Mouse (Mus musculus) monocyte, adult 2 months (primary cell): ENCODE results near the gene Lsmem1.
"Not testable (repeated sequence)": the region's sequence is repeated elsewhere in the genome, so short reads cannot be mapped to it uniquely, and the experiment has no call there.

Experiments
- DNase-seq, 2 experiments: peaks; one replicate each; pipeline ENCODE4 v3.0.0; 2022; ENCODE audit warnings: low spot score in 2 of 2, low read depth in 1 of 2

The Lsmem1 gene

DNA sequence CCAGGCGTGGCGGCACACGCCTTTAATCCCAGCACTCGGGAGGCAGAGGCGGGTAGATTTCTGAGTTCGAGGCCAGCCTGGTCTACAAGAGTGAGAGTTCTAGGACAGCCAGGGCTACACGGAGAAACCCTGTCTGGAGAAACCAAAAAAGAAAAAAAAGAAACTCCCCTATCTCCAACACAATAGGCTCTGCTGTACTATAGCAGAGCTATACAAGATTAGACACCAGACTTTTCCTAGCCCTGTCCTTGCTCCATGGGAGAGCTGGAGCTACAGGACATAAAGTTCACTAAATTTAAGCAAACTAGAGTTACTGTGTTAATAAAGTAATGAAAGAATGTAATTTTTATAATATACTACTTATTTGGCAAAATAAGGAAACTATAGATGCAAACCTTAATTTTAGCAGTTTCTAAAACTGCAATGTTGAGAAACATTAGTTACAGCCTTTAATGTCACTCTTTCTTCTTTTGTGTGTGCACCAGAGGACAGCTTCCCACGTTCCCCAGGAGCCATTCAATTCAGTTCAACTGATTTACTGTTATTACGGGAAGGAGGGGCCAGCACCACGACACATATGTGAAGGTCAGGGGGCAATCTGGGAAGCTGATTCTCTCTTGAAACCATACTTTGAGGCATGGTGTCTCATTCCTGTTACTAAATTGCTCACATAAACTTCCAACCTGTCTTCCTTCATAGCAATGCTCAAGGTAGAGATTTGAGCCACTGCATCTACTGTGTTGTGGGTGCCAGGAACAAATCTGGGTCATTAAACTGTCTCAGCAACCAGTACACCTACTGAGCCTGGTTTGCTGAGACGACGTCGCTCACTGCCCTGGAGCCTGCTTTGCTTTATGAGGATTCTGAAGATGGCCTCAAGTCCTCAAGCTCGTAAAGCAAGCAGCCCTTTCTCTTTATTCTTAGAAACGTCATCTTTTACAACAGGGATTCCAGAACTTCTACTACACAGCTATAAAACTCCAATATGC is 15.9 kb upstream of the Lsmem1 start:
- no peak for DNase-seq

DNA sequence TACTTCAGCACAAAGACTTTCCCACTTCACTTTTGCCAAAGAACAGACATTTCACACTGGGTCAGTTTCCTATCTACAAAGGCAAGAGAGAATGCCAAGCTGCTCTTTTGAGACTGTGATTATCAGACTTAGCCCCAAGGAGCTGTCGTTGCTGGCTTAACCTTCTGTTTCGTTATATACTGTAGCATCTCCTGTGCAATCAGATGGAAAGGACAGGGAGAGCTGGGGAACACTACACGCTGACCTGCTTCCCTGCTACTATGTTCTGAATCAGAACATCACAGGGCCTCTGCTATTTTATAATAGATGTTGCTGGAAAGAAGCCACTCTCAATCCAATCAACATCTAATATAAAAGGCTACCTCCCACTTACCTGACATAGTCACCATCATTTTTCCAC is 9.8 kb upstream of the Lsmem1 start:
- DNase-seq, result no peak

DNA sequence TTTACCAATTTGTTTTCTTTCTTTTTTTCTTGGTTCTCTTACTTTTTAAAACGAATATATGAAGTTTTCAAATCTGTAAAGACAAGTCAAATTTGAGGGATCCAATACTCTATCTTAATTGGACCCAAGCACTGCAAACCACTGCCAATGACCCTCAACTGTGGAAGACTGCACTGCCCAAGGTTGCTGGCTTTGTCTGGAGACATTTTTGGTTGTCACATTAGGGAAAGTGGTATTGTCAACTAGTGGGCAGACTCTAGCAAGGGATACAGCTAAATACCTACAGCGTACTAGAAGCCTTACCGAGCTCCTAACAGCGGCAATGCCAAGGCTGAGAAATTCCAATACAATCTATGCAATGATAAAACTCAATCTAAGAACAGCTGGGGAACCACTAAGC is 8.6 kb upstream of the Lsmem1 start:
- DNase-seq, result no peak

DNA sequence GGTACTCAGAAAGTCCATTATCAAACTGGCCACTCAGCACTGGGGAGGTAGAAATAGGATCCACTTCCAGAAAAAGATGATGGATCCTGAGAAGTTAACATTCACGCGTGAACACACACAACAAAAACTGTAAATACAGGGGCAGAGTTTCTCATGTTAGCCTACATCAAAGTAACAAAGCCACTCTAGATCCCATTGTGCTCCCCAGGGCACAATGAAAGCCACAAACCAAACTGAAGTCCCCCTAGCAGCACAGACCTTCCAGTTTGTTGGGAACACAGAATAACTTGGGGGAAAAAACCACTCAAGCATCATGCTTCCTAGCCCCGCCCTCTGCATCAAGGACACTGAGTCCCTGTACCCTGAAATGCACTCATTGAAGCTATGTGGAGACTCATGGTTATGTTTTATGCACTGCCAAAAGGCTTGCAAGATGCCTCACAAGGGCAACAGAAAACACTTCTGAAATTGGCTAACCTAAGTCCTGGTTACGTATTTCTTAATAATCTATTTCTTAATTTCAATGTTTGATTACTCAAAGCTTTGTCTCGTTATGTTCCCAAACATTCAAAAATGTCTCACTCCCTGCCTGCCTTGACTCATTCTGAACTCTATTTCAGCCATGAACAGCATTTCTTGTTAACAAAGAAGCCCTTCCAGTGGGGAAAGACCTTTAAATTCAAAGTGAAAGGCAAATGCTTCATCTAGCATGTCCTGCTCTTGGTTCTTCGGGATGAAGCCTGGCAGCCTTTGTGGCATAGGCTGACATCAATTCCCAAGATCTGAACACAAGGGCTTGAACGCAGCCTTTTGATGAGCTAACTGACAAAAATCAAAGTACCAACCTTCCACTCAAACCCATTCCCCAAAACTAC is 3.1 kb upstream of the Lsmem1 start:
- DNase-seq, result no peak

DNA sequence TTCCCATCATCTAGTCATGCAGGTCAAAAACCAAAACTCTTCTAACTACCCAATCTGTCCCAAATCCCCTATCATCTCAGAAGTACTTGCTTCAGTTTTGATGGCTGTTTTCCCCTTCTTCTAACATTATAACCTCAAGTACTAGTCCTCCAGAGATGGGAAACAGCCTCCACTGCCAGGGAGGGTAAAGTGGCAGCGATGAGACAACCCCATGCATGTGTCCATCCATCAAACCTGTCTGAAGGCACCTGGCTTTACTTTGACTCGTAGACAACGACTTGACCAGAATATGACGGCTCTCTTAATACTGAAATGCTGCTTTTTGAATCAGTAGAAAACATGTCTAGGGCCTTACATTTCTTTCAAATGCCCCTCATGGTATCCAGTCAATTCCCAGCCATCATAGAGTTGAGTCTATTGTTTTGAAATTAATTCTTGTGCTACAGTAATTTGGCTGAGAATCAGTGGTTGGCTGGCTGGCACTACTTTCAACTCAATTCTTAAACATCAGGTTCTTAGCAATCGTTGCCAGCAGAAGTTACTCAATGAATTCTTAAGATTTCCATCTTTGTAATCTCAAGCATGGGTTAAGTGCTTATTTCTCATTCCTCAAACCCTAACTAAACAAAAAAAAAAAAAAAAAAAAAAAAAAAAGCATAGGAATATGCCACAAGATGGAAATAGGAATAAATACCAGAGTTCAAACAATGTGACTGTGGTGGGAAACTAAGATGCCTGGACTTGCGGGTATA is 1.4 kb upstream of the Lsmem1 start:
- no peak for DNase-seq

DNA sequence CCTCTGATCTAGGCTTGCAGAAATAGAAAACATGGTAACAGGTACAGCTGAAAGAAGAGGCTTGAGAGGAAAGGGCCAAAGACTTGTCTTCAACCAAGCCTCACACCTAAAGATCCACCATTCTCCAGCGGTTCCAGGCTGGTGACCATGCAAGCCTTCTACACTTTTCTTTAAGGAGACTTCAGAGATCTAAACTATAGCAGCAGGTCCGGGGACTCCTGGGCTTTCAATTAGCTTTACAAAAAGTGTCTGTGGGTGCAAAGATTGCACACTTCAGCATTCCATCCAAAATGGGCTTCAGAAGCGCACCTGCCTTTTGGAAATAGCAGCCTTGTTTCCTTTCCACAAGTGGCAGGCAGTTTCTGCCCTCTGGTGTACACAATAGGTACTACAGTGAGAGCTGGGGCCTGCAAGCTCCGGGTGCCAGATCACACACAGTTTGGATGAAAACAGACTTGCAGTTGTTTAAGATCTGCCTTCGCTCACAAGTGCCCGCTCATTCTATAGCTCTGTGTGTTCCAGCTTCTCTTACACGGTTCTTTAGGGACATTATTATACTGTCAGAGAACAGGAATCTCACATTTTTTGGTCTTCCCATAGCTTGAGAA is 609 bp upstream of the Lsmem1 start:
- peak in 1 of 2 experiments; percentile 33 for DNase-seq

DNA sequence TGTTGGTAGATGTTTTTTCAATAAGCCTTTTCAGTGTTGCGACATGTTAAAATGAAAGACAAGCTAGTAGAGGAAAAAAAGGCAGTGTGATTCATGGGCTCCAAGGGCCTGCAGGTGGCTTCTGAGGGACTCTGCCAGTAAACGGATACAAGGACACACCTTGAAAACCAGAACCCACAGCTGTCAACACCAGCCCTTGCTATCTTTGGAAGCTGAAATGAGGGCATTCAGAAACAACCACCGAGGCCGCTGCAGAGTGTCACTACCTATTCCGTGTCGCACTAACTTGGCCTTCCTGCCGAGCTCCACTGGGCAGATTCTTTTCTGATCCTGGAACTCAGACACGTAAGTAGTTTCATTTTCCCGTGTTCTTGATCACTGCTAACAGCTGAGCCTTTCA is 863 bp downstream of the Lsmem1 start:
- no peak for DNase-seq

DNA sequence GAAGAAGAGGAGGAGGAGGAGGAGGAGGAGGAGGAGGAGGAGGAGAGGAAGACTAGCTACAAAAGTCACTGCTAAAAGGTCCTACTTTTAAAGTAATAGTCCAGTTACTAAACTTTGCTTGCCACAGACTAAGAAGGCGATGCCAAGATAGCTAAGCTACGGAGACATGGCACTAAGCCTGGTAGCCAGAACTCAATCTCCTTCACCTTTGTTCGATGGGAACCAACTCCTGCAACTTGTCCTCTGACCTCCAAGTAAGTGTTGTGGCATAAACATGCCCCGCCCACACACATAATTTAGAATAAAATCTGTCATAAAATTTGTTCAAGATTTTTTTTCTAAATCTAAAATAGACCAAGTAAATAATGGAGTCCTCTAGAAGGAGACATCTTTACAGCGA is 1.3 kb downstream of the Lsmem1 start:
- DNase-seq, result no peak

DNA sequence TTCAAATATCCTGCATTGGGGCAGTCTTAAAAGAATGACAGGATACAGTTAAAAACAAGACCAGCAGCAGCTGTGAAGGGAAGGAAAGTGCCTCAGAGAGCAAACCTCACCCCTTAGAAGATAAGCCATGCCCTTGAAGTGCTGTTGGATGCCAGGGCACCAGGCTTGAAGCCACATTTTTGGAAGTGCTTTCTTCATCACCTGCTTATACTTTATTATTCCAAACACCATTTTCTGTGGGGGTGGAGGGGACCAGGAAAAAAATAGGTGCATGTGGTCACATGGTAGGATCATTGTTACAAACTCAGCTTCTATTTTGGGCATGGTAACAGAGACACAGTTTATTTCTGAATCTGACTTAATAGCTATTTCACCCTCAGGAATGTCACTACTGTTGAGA is 1.8 kb downstream of the Lsmem1 start:
- DNase-seq, result no peak

DNA sequence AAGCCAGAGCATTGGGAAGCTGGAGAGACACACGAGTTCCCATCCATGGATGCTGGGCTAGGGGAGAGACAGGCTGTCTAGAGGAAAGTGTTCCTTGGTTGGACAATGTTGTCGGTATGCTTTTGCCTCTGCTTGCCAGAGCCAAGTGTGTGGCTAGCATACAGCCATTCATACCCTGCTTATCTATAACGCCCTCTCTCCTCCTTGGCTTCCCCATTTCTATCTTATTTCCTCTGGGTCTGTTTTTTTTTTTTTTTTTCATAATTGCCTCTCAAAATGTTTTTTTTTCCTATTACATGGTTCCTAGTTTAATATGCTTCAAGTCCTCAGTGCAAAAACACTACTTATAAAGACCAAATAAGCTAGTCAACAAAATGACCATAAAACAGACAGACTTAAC is 13.8 kb downstream of the Lsmem1 start:
- no peak for DNase-seq

DNA sequence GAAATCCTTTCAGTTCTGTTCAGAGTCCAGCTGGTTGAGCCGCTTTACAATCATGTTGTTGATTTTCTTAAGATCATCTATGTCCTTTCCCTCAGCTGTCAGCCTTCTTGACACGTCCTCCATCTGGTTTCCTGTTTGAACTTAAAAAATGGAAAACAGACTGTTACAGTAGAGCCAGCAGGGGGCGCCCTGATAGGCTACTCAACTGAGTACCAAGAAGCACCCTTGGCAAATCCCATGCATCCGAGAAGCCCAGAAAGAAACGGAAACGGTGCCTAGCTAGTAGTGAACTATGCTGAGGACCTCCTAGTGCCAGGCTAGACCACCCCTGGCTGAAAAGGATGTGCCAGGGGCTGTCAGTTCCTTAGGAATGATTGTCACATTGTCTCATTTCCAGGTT is 22.2 kb downstream of the Lsmem1 start:
- DNase-seq, result no peak

DNA sequence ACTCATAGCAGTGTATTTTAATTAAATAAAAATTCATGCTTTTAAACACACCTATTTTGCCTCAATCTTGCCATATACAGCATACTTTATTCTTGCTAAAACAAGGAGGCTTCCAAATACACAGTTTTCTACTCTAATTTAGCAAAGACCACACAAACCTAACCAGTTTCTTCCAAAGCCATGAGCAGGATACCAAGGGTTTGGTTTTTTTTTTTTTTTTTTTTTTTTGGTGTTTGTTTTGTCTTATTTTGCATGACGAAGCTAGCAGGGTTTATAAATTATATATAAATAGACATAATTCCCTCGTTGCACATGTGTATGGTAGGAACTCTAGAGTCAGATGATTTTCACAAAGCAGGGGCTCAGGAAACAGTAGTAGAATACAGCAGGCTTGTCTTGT is 23.1 kb downstream of the Lsmem1 start:
- no peak for DNase-seq

DNA sequence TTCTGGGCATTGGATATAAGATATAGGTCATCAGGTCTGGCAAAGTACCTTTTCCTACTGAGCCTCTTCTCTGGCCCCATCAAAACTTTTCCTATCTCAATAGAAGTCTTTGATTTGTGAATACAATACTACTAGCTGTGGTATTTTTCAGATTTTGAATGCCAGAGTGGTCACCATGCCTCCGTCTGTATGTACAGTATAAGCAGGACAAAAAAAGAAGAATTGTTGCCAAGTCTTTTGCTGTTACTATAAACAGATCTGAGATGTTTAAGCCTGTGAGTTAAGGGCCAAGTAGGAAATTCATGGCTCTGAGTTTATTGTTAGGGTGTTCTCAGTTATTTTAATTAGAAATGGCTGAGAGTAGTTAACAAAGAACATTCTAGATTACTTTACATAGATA is 24.1 kb downstream of the Lsmem1 start:
- not testable (repeated sequence) for DNase-seq

DNA sequence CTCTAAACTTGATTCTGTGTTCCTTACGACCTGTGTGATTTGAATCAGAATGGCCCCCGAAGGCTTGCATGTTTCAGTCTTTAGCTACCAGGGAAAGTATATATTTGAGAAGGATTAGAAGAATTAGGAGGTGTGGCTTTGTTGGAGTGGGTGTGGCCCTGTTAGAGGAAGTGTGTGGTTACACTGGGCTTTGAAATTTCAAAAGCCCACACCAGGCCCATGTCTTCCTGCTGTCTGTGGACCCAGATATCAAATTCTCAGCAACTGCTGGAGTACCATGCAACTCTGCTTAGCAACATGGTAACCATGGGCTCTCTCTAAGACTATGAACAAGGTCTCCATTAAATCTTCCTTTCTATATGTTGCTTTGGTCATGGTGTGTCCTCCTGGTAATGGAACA is 27.7 kb downstream of the Lsmem1 start:
- DNase-seq, result no peak

DNA sequence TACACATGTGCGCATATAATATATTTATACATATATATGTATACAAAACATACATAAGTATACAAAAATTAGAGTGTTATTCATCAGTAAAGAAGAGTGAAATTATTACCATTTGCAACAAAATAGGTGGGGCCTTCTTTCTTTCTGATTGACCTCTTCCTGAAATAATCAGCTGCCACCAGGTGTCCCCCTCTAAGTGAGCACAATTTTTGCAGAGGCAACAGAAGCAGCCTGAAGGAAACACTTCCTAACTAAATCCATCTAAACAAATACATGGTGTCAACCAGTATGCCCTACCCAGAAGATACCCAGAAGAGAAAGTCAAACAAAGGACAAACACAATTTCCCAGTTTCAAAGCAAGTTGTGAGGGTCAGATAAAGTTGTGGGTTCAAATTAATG is 29.6 kb downstream of the Lsmem1 start:
- DNase-seq, result no peak

DNA sequence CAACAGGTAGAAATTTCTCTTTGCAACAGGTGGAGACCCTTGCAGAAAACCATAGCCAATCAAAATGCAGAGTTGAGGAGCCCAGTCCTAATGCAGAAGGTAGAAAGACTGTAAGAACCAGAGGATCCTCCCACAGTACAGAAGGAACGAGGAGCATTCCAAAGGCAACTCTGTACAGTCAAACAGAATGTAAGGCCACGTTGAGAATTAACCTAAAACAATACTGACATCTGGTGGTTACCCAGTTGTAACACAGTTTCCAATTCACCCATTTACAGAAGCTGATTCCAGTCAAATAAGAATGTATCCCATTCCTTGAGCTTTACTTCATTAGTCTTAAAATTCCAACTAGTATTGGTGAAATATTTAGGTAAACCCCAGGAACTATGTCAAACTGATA is 34.7 kb downstream of the Lsmem1 start:
- no peak for DNase-seq

DNA sequence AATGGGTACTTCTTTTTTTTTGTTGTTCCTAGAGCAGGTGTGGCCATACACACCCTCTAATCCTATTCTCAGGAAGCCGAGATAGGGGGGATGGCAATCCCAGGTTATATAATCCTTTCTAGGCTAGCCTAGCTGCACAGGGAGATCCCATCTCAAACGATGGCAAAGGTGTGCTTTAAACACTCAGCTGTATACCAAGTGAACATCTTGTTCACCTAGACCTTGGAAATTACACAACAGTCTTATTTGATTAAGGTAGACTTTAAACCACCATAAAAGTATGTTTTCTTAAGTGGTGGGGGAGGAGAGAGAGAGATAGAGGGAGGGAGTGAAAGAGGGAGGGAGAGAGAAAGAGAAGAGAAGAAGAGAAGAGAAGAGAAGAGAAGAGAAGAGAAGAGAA is 38.5 kb downstream of the Lsmem1 start:
- DNase-seq, result no peak

DNA sequence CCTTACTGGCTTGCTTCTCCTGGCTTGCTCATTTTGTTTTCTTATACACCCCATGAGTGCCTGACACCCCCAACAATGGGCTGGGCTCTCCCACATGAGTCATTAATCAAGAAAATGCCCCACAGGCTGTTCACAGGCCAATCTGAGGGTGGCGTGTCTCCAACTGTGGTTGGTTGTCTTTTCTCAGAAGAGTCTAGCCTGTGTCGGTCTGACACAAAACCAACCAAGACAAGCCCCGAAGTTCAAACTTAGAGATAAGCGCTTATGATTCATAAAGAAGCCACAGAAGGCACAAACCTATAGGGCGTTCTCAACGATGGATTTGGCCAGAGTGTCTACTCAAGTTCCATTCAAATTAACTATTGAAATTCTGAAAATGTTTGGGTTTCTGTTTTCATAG is 45.1 kb downstream of the Lsmem1 start:
- no peak for DNase-seq

DNA sequence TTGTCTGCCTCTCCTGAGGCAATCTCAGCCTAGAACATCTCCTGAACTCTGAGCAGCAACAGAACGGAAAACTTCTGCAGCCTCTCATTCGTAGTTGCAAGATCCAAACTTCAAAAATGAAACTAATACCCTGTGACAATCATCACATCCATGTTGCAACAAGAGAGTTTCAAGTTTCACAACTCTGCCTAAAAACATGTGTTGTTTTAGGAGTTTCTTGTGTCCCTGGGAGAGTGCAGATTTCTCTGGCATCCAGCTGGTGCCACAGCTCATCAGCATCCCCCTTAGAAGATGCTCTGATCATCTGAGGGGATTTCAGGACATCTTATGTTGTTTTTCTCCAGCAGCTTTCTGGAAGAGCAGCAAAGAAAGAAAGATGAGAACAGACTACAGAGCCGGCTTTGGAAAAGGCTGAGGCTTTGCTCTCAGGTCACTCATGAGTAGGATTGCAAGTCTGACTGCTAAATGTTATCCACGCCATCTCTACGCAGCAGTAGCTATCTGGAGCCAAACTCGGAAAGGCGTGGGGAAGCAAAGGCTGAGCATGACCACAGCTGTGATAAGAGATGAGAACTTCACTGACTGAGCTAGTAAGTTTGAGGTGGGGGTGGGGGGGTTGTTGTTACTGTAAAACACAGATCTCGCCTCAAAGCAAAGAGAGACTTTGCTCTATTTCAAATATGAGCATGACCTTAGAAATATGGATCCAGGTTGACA is 46.8 kb downstream of the Lsmem1 start:
- no peak for DNase-seq

DNA sequence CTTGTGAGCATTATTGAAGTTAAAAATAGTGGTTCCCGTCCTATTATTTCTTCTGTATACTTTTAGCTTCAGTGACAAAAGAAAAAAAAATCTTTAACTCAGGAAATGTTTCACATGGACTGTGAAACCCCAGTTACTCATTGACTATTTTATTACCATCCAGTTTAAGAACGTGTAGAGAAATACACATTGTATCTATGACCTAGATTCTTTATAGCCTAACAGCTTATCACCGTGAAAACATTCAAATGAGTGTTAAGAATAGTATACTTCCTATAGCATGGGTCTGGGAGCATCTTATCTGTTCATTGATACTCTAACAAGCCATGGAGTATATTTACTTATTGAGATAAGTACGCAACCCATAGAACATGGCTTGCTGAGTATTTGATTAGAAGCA is 52.0 kb downstream of the Lsmem1 start:
- DNase-seq, result no peak
